Mouse (Mus musculus): Measurements from ENCODE around the gene Pdk2.
A peak's percentile ranks its signal among the peaks of the same experiment; 100 is the strongest.

Gene Pdk2

GRCm38 (mm10) chr11:95001584-95002347 lies 39.4 kb downstream of the Pdk2 start:
- DNase-seq, result peak in 1 of 2 experiments; percentile 34

GRCm38 (mm10) chr11:95001058-95001457 lies 40.1 kb downstream of the Pdk2 start:
- peak; percentile 74 to 76 for DNase-seq

GRCm38 (mm10) chr11:95000548-95000947 lies 40.6 kb downstream of the Pdk2 start:
- DNase-seq, result peak; percentile 73 to 85

GRCm38 (mm10) chr11:95000128-95000527 lies 41.0 kb downstream of the Pdk2 start:
- peak in 1 of 2 experiments; percentile 48 for DNase-seq

DNA sequence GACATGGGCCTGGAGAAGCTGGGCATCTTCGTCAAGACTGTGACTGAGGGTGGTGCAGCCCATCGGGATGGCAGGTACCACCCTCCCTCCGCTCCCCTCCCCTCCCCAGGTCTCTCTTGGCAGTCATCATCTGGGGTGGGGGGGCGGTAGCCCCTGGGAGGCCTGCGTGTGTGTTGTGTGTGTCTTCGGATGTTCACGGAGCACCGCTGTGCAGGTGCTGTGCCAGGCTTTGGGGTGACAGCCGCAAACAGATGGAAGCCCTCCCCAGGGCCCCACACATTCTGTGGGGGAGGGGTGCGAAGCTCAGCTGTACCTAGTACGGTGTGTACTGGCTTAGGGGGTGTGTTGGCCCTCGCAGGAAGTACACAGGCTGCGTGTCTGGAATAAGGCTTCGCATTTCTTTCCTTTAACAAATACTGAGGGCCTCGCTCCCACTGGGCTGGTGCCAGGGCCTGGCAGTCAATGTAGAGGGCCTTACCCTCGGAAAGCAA lies 43.1 kb downstream of the Pdk2 start:
- peak; percentile 90 to 98 for DNase-seq

DNA sequence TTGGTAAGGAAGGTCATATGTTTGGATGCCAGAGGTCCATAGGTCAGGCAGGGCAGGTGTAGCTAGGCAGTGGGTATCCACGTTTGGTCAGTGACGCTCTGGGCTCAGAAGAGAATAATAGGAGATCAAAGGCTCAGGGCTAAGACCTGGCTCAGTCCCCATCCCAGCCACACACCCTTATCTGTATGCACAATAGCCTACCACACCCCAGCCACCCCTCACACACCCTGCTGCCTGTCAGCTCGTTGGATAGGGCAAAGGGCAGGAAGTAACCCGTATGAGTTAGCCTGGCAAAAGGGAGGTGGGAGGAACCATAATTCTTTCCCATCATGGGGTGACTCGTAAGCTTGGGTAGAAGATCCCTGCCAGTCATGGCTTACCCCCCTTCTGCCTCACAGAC lies 43.6 kb downstream of the Pdk2 start:
- DNase-seq, result no peak

DNA sequence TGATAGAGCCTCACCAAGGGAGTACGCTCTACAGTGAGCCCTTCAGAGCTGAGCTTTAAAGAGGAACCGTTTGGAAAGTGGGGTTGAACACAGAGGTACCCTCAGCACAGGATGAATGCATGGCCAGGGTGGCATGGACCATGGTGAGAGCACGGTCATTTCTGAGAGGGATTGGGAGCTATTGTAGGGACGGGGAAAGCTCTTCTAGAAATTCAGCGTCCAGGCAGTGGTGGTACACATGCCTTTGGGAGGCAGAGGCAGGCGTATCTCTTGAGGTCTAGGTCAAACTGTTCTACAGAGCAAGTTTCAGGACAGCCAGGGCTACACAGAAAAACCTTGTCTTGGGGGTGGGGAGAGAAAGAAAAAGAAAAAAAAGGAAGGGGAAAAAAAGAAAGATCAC lies 44.2 kb downstream of the Pdk2 start:
- peak in 1 of 2 experiments; percentile 17 for DNase-seq

- peak in 1 of 2 experiments; percentile 16 for DNase-seq
Measured at GRCm38 (mm10) chr11:94996101-94996500, 45.1 kb downstream of the Pdk2 start.

GRCm38 (mm10) chr11:94994947-94995772 lies 46.0 kb downstream of the Pdk2 start:
- peak in 1 of 2 experiments; percentile 24 for DNase-seq

DNA sequence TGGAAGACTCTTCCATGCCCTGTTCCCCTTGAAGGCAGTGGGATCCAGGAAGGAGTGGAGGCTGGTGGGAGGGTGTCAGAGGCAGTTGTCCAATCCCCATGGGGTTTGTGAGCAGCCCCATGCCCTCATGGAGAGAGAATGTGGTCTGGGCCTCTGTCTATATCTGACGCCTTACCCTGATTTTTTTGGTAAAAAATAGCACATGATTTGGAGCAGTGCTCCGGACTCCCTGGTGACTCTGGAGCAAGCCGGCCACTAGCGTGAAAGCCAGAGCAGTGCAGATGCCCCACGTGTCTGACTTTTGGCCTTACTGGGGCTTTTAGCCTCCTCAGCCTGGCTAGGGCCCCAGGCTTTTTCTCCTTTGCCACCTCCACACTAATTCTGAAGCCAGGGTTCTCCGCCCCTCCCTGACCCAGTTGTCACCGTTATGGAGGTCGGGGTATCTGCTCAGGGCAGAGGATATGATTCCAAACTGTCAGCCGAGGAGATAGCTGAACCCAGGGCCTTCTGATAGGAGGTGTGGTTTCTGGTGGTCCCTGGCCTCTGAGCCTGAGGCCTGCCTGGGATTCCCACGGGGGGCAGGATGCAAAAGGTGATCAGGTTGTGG lies 46.8 kb downstream of the Pdk2 start:
- no peak for DNase-seq

DNA sequence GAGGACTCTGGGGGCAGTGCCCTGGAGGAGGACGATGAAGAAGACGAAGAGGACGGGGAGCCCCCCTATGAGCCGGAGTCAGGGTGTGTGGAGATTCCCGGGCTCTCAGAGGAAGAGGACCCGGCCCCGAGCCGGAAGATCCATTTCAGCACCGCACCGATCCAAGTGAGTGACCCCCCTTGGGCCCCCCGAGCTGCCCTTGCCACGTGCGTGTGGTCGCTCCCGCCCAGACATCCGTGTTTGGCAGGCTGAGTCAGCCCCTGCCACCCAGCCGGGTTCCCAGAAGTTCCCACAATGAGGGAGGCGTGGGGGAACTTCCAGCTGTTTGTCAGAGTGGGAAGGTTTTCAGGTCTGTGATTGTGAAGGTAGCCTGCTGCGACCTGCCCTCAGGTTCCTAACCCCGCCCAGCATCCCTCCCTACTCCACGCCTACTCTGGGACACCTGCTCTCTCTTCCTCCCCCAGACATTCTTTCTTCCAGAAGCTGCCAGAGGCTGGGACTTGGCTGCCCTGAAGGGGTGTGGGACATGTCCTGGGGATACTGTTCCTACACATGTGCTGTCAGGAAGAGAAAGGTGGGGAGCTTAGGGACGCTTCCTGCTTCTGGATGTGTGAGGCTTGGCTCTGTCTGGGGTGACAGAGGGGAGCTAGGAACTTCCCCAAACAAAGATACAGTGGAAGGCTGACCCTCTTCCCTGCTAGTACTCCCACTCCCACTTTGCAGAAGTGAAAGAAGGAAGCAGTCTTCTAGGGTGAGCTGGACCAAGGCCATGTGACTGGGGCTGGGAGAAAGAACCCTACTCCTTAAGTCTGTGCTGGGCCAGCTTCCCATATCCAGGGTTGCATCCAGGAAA lies 48.2 kb downstream of the Pdk2 start:
- DNase-seq, result peak; percentile 65 to 73

DNA sequence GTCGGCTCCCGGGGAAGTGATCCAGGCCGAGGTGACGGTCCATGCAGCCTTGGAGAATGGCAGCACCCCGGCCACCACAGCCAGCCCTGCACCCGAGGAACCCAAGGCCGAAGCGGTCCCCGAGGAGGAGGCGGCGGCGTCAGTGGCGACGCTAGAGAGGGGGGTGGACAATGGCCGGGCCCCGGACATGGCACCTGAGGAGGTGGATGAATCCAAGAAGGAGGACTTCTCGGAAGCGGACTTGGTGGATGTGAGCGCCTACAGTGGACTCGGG lies 48.7 kb downstream of the Pdk2 start:
- DNase-seq, result peak in 1 of 2 experiments; percentile 57

- DNase-seq, result peak; percentile 67 to 74
Measured at GRCm38 (mm10) chr11:94991641-94992479, 49.3 kb downstream of the Pdk2 start.

- DNase-seq, result peak; percentile 93
Measured at GRCm38 (mm10) chr11:94990749-94991577, 50.2 kb downstream of the Pdk2 start, which contains the start of gene Ppp1r9b. Ppp1r9b (plus strand) TSS chr11:94991035.

- DNase-seq, result no peak
Measured at GRCm38 (mm10) chr11:94990102-94990748, 50.9 kb downstream of the Pdk2 start.

- peak; percentile 76 to 84 for DNase-seq
Measured at GRCm38 (mm10) chr11:94989562-94990017, 51.6 kb downstream of the Pdk2 start.

- peak in 1 of 2 experiments; percentile 30 for DNase-seq
Measured at GRCm38 (mm10) chr11:94988780-94989561, 52.2 kb downstream of the Pdk2 start.

- no peak for DNase-seq
Measured at GRCm38 (mm10) chr11:94987851-94988250, 53.3 kb downstream of the Pdk2 start.

DNA sequence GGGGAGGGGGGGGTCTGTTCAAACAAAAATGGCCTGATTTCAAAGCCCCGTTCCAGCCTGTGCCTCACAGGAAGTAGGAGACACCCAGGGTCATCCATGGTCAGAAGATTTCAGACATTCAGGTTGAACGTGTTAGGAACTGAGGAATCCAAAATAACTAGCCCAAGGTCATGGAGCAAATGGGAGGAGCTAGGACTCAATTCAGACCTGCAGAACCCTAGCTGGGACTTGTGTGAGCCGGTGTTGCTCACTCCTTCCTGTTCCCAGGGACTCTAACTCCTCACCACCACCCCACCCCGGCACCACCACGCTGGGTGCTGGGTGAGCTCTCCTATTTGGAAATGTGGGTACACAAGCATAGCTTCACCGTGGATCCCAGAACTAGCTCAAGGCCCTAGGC lies 53.8 kb downstream of the Pdk2 start:
- DNase-seq, result peak in 1 of 2 experiments; percentile 26

All from thymus, postnatal 36 days (tissue).